Mouse (Mus musculus) liver, embryonic 12.5 days (tissue): Measurements from ENCODE around the gene Htra1. TPM values are rescaled to one million over a fixed set of nuclear protein-coding genes. Genes with fewer than 3 reads are reported as not detected.

Source experiments
- ATAC-seq: fragments of 200-750 bp; cut with Nextera tagmentation; 2 replicates; pipeline ENCODE4 v1.8.0; 2017; ENCODE audit warnings: moderate number of reproducible peaks, mild to moderate bottlenecking, moderate library complexity
- H3K27ac ChIP-seq: fragments of 300-500 bp; sonication (generic); 2 replicates; pipeline ENCODE4 v1.5.1; 2016; ENCODE audit warnings: mild to moderate bottlenecking
- H3K27me3 ChIP-seq: fragments of 300-500 bp; sonication (generic); replicated peaks from 2 replicates; pipeline ENCODE4 v1.6.1; 2016; ENCODE audit warnings: mild to moderate bottlenecking, moderate library complexity
- H3K36me3 ChIP-seq: fragments of 300-500 bp; sonication (generic); 2 replicates; pipeline ENCODE4 v1.6.1; 2016; ENCODE audit warnings: mild to moderate bottlenecking, moderate library complexity
- H3K4me1 ChIP-seq: fragments of 300-500 bp; sonication (generic); 2 replicates; pipeline ENCODE4 v1.6.1; 2016
- H3K4me2 ChIP-seq: fragments of 300-500 bp; sonication (generic); 2 replicates; pipeline ENCODE4 v1.6.1; 2016; ENCODE audit warnings: mild to moderate bottlenecking, moderate library complexity
- H3K4me3 ChIP-seq: fragments of 300-500 bp; sonication (generic); 2 replicates; pipeline ENCODE4 v1.5.1; 2016; ENCODE audit warnings: mild to moderate bottlenecking, moderate library complexity
- H3K9ac ChIP-seq: fragments of 300-500 bp; sonication (generic); 2 replicates; pipeline ENCODE4 v1.6.1; 2016; ENCODE audit warnings: mild to moderate bottlenecking, moderate library complexity
- H3K9me3 ChIP-seq: fragments of 300-500 bp; sonication (generic); replicated peaks from 2 replicates; pipeline ENCODE4 v1.6.1; 2016; ENCODE audit warnings: mild to moderate bottlenecking, moderate library complexity
- WGBS: fragments of 180-500 bp; shearing (Covaris S2); methylation state at CpG from one replicate; pipeline ENCODE4 v1.1.7; 2016; ENCODE audit not compliant: insufficient replicate concordance; 5-methylcytosine and 5-hydroxymethylcytosine counted together
- polyA plus RNA-seq: library from polyadenylated mRNA; unstranded; fragments of >200 nt; fragmentation: Nextera tagmentation; extraction: Ambion mirVana; gene quantifications from 2 replicates; pipeline ENCODE4 v1.2.1, GENCODE M21; 2016

Htra1 gene
- polyA plus RNA-seq, 1 experiment from 2014 or later, result 0.75 TPM

- WGBS, result 66% methylated on average over 5 of the region's 5 CpGs
- Histone ChIP-seq H3K4me2 (no peak overlapping the region), H3K36me3 (no peaks in the 10 kb centered on the region), H3K27me3 (no peaks in the 10 kb centered on the region), H3K9me3 (no peaks in the 10 kb centered on the region), H3K4me3 (no peak overlapping the region), H3K27ac (no peak overlapping the region), H3K9ac (no peak overlapping the region), H3K4me1 (0 out of 2 replicates have a peak, but pooled peaks cover 8% of the 10 kb centered on the region)
- ATAC-seq, result no peak
Observed at GRCm38 (mm10) chr7:130951004-130951403, 15.1 kb downstream of the Htra1 start.

- no peak for ATAC-seq
- Histone ChIP-seq H3K9ac (no peak overlapping the region), H3K27ac (no peak overlapping the region), H3K36me3 (no peaks in the 10 kb centered on the region), H3K27me3 (no peaks in the 10 kb centered on the region), H3K4me3 (no peak overlapping the region), H3K4me1 (0 out of 2 replicates have a peak, but pooled peaks cover 8% of the 10 kb centered on the region), H3K9me3 (no peaks in the 10 kb centered on the region), H3K4me2 (no peak overlapping the region)
- 76% methylated on average over 10 of the region's 10 CpGs for WGBS
Observed at GRCm38 (mm10) chr7:130953376-130953775, 17.5 kb downstream of the Htra1 start.

GRCm38 (mm10) chr7:130954177-130954601 lies 18.3 kb downstream of the Htra1 start:
- no peak for ATAC-seq
- no peaks in the 10 kb centered on the region for H3K27me3 ChIP-seq
- H3K36me3 ChIP-seq, result no peaks in the 10 kb centered on the region
- H3K9ac ChIP-seq, result no peak overlapping the region
- no peak overlapping the region for H3K27ac ChIP-seq
- H3K4me2 ChIP-seq, result no peak overlapping the region
- no peaks in the 10 kb centered on the region for H3K9me3 ChIP-seq
- H3K4me3 ChIP-seq, result no peak overlapping the region
- 78% methylated on average over 10 of the region's 10 CpGs for WGBS
- H3K4me1 ChIP-seq, result 0 out of 2 replicates have a peak, but pooled peaks cover under 1% of the 10 kb centered on the region

- ATAC-seq, result no peak
- Histone ChIP-seq H3K9ac (no peak overlapping the region), H3K4me2 (no peak overlapping the region), H3K4me3 (no peak overlapping the region), H3K4me1 (peaks cover 3% of the 10 kb centered on the region; the same call in 1 of the 2 replicates), H3K27ac (no peak overlapping the region), H3K9me3 (no peaks in the 10 kb centered on the region), H3K27me3 (no peaks in the 10 kb centered on the region; the same call in 1 of the 2 replicates), H3K36me3 (no peaks in the 10 kb centered on the region)
- WGBS, result 59% methylated on average over 7 of the region's 7 CpGs
Observed at GRCm38 (mm10) chr7:130958551-130958950, 22.6 kb downstream of the Htra1 start.

- 16% methylated on average over 7 of the region's 7 CpGs for WGBS
- Histone ChIP-seq H3K27ac (no peak overlapping the region), H3K9ac (no peak overlapping the region), H3K36me3 (no peaks in the 10 kb centered on the region), H3K4me3 (no peak overlapping the region), H3K9me3 (no peaks in the 10 kb centered on the region), H3K27me3 (no peaks in the 10 kb centered on the region; the same call in 1 of the 2 replicates), H3K4me1 (peaks cover 5% of the 10 kb centered on the region; the same call in 1 of the 2 replicates), H3K4me2 (no peak overlapping the region)
- no peak for ATAC-seq
Observed at GRCm38 (mm10) chr7:130959868-130960267, 24.0 kb downstream of the Htra1 start.

GRCm38 (mm10) chr7:130961429-130961828 lies 25.5 kb downstream of the Htra1 start:
- 75% methylated on average over 6 of the region's 6 CpGs for WGBS
- ATAC-seq, result no peak

GRCm38 (mm10) chr7:130964686-130965085 lies 28.8 kb downstream of the Htra1 start:
- no peak overlapping the region for H3K9ac ChIP-seq
- H3K27me3 ChIP-seq, result no peaks in the 10 kb centered on the region; the same call in 1 of the 2 replicates
- no peak for ATAC-seq
- no peak overlapping the region for H3K27ac ChIP-seq
- H3K4me1 ChIP-seq, result peaks cover 6% of the 10 kb centered on the region; the same call in 1 of the 2 replicates
- H3K9me3 ChIP-seq, result no peaks in the 10 kb centered on the region
- H3K36me3 ChIP-seq, result no peaks in the 10 kb centered on the region
- WGBS, result 53% methylated on average over 5 of the region's 5 CpGs
- no peak overlapping the region for H3K4me2 ChIP-seq
- no peak overlapping the region for H3K4me3 ChIP-seq

More at GRCm38 (mm10) chr7:130961429-130961828, 25.5 kb downstream of the Htra1 start:
- H3K9ac ChIP-seq, result no peak overlapping the region
- no peak overlapping the region for H3K27ac ChIP-seq
- H3K36me3 ChIP-seq, result no peaks in the 10 kb centered on the region
- H3K9me3 ChIP-seq, result no peaks in the 10 kb centered on the region
- H3K4me3 ChIP-seq, result no peak overlapping the region
- H3K27me3 ChIP-seq, result no peaks in the 10 kb centered on the region; the same call in 1 of the 2 replicates
- H3K4me1 ChIP-seq, result peaks cover 6% of the 10 kb centered on the region; the same call in 1 of the 2 replicates
- no peak overlapping the region for H3K4me2 ChIP-seq

GRCm38 (mm10) chr7:130965396-130965795 lies 29.5 kb downstream of the Htra1 start:
- no peak overlapping the region for H3K9ac ChIP-seq
- ATAC-seq, result no peak
- H3K4me2 ChIP-seq, result no peak overlapping the region
- H3K9me3 ChIP-seq, result no peaks in the 10 kb centered on the region
- H3K27me3 ChIP-seq, result no peaks in the 10 kb centered on the region; the same call in 1 of the 2 replicates
- no peaks in the 10 kb centered on the region for H3K36me3 ChIP-seq
- no peak overlapping the region for H3K27ac ChIP-seq
- H3K4me3 ChIP-seq, result no peak overlapping the region
- H3K4me1 ChIP-seq, result peaks cover 3% of the 10 kb centered on the region; the same call in 1 of the 2 replicates
- WGBS, result 71% methylated on average over 4 of the region's 4 CpGs

GRCm38 (mm10) chr7:130965909-130966365 lies 30.0 kb downstream of the Htra1 start:
- no peaks in the 10 kb centered on the region for H3K36me3 ChIP-seq
- H3K9ac ChIP-seq, result no peak overlapping the region
- WGBS, result 66% methylated on average over 4 of the region's 4 CpGs
- H3K27me3 ChIP-seq, result no peaks in the 10 kb centered on the region; the same call in 1 of the 2 replicates
- no peak overlapping the region for H3K4me3 ChIP-seq
- no peak overlapping the region for H3K4me2 ChIP-seq
- H3K27ac ChIP-seq, result no peak overlapping the region
- H3K9me3 ChIP-seq, result no peaks in the 10 kb centered on the region
- no peak for ATAC-seq
- H3K4me1 ChIP-seq, result peaks cover 3% of the 10 kb centered on the region; the same call in 1 of the 2 replicates

- no peak overlapping the region for H3K9ac ChIP-seq
- no peak overlapping the region for H3K27ac ChIP-seq
- H3K9me3 ChIP-seq, result no peaks in the 10 kb centered on the region
- no peaks in the 10 kb centered on the region; the same call in 1 of the 2 replicates for H3K27me3 ChIP-seq
- no peak overlapping the region for H3K4me2 ChIP-seq
- H3K36me3 ChIP-seq, result no peaks in the 10 kb centered on the region
- H3K4me1 ChIP-seq, result peaks cover 3% of the 10 kb centered on the region; the same call in 1 of the 2 replicates
- WGBS, result 60% methylated on average over 5 of the region's 5 CpGs
- ATAC-seq, result no peak
- H3K4me3 ChIP-seq, result no peak overlapping the region
Observed at GRCm38 (mm10) chr7:130966451-130966850, 30.5 kb downstream of the Htra1 start.

GRCm38 (mm10) chr7:130966876-130967275 lies 31.0 kb downstream of the Htra1 start:
- Histone ChIP-seq H3K36me3 (no peaks in the 10 kb centered on the region), H3K4me1 (peaks cover 3% of the 10 kb centered on the region; the same call in 1 of the 2 replicates), H3K27ac (no peak overlapping the region), H3K27me3 (no peaks in the 10 kb centered on the region; the same call in 1 of the 2 replicates), H3K9me3 (no peaks in the 10 kb centered on the region), H3K9ac (no peak overlapping the region), H3K4me2 (no peak overlapping the region), H3K4me3 (no peak overlapping the region)
- ATAC-seq, result no peak
- whole genome bisulfite sequencing, result 49% methylated on average over 6 of the region's 6 CpGs

- H3K4me2 ChIP-seq, result no peak overlapping the region
- H3K36me3 ChIP-seq, result no peaks in the 10 kb centered on the region
- no peak overlapping the region for H3K4me3 ChIP-seq
- no peaks in the 10 kb centered on the region for H3K9me3 ChIP-seq
- peaks cover 3% of the 10 kb centered on the region; the same call in 1 of the 2 replicates for H3K4me1 ChIP-seq
- no peak overlapping the region for H3K9ac ChIP-seq
- no peak for ATAC-seq
- no peaks in the 10 kb centered on the region for H3K27me3 ChIP-seq
- H3K27ac ChIP-seq, result no peak overlapping the region
- 68% methylated on average over 6 of the region's 6 CpGs for WGBS
Observed at GRCm38 (mm10) chr7:130967901-130968300, 32.0 kb downstream of the Htra1 start.
